Mouse (Mus musculus) embryo, embryonic 9.5 days (tissue): ENCODE measurements around the gene Gse1.

Source experiments
- DNase-seq: peaks from one replicate; pipeline ENCODE4 v3.0.0-alpha.2; 2017; ENCODE audit errors: extremely low spot score

The Gse1 gene

DNA sequence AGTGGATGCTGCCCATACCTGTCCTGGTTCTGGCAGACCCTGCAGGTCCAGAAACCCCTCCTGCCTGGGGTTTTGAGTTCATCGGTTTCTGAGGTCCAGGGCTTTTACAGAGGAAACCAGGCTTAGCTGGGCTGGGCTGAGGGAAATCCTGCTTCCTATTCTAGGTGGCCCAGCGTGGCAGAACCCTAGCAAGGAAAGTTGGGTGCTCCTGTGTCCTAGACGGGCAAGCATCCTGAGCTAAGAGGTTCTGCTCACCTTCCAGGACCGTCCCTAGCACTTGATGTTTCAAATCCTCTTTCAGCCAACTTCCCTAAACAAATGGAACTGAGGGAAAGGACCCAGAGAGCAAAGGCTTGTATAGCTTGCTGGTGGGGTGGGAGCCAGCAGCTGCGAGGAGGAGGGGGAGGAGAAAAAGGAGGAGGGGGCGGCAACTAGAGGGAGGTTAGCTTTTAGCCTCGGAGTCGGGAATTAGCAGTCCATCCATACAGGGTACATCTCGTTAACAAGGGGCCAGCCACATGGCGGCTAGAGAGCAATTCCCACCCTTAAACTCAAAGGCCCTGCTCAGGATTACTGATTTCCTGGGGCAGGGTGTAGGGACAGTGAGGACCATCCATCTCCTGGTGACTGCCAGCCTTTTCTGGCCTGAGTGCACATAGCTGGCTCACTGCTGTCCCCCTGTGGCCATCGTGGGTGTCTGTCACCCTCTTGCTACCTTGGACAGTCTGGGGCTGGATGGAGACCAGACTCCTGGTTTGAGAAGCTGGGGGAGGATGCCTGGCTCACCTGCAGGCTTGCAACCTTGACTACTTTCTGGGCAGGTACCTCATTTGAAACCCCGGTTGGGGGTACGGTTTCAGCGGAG lies 306.5 kb downstream of the Gse1 start:
- DNase-seq, result peak; percentile 93

DNA sequence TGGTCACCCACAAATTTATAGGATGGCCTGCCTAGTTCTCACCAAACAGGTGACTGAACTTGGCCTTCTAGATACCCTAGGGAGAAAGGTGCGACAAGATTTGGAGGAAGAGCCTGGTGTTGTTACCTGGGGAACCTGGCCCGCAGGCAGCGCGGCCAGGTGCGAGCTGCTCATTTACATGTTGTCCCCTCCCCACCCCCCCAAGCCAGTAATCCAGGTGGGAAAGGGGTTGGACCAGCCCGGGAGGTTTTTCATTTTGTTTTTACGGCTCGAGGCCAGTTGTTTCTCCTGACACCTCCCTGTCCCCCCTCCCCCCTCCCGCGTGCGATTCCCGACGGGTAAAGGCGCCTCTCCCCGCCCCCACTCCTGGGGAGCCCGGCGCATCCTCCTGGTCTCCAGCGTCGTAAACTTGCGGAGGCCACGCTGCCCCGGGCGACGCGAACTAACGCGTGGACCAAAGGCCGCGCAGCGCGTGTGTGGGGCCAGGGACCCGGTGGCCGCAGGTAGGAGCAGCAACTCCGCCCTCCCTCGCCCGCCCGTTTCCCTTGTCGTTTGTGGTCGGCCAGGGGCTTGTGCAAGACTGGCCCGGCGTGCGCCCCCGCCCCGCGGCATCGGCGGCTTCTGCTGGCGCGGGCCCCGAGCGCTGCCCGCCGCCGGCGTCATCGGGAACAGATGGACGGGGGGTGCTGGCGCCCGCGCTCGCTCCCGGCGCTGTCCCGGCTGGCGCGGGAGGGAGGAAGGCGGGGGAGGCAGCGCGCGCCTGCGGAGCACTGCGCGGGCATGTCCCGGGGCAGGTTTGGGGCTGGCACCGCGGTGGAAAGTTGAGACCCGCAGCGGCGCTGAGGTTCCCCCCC lies 307.4 kb downstream of the Gse1 start:
- DNase-seq, result peak; percentile 71

DNA sequence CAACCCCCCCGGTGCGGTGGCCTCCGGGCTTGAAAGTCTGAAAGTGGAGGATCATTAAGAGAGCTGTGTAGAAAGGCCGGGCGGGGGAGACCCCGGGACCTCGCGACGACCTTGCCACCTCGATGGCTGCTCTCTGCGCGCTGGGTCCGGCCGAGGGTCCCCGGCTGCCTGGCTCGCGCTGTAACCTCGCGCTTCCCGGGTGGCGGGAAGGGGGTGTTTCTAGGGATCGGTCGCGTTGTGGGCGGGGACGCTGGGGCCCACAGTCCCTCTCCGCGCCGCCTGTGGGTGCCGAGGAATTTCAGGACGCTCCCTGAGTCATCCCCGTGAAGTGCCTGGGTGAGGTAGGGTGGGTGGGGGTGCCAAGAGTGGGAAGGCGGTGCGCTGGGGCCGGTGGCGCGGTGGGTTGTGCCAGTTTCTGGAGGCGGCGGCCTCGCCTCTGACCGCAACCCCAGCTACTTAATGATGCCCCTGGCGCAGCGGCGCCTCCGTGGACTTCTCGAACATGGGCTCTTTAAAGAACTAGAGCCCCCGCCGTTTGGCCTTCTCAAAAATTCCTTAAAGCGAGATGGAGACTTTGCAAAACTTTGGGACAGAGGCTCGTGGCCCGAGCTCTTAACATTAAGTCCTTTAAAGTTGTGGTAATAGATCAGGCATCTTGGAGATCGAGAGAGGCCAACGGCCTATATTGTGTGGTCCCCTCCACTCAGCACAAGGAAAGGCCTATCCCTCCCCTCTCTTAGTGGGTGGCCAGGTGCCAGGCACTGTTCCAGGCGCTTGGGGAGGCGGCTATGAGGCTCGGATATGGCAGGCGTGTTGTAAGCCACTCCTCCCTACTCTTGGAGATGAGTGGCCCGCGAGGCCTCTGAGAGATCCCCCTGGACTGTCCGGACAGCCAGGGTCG lies 308.3 kb downstream of the Gse1 start:
- peak; percentile 69 for DNase-seq

DNA sequence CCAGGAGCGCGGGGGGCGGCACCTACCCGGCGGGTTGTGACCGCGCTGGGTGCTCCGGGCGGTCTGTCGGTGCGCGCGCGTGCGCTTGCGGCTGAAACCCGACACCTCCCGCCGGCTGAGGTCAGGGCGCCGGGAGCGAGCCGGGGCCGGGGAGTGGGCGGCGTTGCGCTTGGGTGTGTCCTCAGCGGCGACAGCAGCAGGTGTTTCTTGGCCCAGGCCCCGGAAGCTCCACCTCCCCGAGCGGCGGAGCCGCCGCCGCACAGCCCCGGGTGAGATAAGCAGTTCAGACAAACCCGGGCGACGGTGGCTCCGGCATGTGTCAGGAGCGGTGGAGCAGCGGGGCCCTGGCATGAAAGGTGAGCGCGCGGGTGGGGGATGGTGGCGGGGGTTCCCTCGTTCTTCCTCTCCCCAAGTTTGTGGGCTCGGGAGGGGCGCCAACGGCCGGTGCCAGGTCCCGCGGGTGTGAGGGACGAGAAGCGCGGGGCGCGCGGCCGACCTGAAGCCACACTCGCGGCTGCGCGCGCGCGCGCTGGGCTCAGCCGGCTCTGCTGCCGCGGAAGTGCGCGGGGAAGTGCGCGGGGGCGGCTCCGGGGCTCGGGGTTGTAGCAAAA lies 309.1 kb downstream of the Gse1 start:
- peak; percentile 89 for DNase-seq

DNA sequence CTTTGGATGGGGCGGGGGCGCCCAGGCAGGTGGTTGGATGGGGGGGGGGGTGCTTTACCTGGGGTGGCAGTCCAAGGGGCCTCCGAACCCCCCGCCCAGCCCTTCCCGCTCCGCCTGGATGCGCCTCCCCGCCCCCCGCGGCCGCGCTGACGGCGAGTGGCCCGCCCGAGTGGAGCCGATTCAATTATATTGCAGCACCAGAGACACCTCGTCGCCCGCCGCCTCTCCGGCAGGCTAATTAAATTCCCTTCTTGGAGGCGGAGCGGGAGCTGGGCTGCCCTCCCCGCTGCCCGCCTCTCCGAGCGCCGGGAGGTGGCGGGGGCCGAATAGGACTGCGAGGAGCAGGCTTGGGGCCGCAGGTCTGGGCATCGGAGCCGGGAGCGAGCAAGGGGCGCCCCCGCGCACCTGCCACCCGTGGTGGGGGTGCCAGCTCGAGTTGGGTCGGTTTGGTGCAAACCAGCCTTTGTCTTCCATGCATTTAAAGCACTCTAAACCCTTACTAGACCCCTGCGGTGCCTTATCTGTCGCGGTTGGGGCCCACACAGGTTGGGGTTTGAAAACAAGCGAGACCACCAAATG lies 309.7 kb downstream of the Gse1 start:
- DNase-seq, result peak; percentile 78

DNA sequence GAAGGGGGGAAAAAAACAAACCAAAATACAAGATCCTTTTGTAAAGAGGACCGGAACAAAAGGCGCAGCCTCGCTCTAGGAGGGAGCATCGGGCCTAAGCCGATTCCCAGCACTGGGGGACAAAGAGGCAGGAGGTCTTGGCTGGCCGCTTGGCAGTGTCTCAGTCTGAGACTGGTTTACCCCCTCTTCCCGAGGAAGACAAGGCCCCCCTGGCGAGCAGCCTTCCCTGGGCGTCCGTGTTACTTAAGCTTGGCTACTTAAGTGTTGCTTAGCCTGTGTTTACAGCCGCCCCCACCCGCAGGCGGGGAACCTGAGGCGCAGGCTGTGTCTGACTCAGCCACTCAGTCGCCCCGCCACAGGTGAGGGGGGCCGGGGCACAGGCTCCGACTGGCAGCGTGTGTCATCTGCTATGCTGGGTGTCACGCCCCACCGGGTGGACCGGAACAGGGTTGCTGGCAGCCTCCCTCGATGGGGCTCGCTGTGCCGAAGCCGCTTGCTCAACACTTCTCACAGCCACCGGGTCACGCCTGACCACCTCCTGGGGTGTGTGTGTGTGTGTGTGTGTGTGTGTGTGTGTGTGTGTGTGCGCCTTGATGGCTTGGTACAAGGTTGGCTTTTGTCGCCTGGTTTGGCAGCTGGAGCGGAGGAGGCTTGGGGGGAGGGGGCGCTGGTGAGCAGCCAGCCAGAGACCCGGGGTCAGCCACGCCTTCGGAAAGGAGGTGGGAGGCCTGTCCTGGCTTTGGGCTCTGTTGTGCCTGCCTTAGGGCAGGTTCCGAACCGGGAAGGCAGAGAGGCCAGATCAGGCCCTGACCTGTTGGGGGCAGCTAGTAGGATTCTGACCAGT lies 310.4 kb downstream of the Gse1 start:
- peak; percentile 88 for DNase-seq

DNA sequence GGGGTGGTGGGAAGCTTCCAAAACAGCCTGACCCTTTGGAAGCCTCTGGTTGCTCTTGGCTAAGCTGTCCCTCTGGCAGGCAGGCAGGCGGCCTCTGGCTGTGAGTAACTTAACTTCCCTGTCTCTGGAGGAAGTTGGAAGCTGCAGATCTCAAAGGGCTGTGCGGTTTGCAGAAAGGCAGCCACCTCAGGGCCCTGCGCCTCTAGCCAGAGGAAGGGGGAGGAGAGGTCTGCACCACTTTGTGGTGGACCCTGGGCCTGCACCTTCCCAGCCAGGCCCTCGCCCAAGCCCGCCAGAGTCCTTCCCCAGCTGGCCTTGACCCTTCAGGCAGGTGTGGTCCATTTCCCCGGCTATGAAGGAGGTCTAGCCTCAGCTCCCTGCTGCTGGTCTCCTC lies 311.1 kb downstream of the Gse1 start:
- DNase-seq, result peak; percentile 43

DNA sequence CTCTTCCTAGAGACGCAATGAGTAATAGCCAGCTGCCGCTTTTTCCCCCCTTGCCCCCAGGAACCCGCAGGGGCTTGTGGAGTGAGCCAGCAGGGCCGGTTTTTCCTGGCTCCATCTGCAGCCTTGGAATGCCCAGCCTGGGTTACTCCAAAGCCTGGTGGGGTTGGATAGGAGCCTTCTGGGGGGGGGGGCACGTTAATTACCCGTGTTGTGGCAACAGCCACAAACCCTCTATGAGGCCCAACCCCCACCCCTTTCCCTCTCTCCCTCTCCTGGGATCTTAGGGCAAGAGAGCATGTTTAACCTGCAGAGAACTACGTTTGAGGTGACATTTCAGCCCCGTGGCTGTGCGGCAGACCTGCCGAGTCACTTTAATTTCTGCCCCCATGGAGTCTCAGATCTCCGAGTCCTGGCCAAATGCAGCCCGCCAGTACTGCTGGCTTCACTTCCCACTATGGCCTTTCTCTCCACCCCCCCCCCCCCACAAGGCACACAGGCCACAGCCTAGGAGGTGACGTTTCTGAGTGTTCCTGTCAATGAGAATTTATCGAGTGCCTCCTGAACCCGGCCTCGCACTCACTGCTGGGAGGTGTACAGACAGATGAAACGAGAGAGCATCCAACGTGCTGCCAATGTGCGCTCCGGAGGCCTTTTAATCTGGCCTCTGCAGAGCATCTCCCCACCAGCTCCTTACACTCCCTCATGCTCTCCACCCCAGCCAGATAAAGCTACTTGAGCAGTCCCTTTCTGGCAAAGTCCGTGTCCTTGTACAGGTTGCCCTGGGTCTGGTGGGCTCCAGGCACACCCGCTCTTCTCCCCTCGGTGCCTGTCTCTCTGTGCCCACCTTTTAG lies 311.7 kb downstream of the Gse1 start:
- peak; percentile 43 for DNase-seq

DNA sequence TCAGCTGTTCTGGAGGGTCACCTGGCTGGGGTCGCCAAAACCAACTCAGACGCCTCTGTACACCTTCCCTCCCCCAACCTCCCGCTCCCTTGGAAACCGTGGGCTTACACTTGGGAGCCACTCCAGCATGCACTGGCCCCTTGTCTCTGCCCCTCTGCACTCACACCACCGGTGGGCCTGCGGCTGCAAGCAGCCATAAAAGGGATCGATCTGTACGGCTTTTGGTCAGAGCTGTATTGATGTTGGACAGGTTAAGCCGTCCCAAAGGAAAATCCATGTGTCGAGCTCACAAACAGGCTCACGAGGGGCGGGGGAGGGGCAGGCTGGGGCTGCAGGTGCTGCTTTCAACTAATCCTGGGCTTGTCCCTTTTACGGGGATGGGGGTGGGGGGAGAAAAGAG lies 314.7 kb downstream of the Gse1 start:
- DNase-seq, result no peak

DNA sequence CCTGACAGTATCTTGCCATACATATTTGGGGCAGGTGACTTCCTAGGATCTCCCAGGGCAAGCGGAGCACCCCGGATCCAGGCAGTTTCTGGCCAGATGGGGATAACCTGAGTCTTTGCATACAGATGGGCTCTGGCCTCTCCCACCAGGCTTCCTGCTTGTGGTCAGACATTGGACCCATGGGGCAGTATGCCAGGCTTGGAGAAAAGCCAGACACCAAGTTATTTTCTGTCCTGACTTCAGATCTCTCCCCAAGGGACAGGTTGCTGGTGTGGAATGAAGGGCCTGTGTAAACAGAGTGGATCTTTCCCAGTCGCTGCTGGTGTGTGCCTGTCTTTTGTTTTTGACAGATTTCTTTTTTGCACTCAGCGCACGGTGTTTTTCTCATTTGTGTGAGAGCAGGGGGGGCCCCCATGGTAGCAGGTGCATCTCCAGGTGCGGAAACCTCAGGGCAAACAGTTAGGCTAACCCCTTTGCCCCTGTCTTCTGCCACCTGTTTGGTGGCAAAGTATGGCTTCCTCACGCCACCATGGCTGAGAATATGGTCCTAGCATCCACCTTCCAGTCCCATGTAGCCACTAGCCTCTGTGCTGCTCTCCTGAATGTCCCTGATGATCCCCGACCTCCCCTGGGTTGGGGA lies 315.3 kb downstream of the Gse1 start:
- no peak for DNase-seq

DNA sequence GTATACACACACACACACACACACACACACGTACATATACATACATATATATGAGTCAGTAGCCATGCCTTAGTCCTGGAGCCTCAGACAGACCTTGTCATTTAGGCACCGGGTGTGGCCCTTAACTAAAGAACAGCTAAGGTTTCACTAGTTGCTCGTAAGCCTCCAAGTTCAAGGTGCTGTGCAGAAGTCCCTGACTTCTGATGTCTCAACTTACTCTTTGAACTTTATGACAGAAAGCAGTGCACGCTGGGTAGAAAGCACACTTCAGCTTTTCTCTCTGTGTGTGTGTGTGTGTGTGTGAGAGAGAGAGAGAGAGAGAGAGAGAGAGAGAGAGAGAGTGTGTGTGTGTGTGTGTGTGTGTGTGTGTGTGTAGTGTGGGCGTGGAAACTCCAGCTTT lies 315.9 kb downstream of the Gse1 start:
- DNase-seq, result no peak

DNA sequence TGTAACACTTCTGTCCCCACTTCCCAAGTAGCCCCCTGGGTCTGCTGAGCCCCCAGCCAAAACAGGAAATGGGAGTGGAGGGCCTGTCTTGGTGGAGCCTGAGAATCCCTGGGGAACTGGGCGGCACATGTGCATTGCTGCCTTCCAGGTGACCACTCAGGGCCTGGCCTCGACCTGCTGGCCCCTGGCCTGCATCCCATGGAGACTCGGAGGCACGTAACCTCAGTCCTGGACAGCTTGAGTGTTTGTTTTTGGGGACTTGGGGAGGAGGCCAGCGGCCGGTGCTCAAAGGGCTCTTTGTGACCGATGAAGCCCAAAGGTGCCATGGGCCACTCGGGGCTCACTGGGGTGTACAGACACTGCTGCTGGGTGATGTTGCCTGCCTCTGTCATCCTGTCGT lies 319.3 kb downstream of the Gse1 start:
- no peak for DNase-seq

DNA sequence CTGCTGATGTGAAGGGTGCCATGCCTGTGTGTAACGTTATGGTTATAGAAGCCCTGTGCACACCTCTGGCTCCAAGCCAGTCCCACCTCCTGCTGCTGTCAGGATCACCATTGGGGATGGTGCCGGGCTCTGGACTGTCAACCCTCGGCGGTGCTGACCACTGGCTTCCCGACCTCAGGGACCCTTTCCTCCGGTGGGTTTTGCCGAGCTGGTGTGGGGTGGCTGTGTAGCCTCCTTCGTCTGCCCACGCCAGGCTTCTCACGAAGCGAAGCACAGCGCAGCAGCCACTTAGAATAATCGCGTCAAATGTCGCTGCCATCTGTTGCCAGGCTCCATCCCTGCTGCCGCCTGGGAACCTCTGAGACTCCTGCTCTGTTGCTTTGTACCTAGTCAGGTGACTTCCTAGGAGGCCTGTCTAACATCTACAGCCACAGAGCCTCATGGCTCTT lies 320.1 kb downstream of the Gse1 start:
- DNase-seq, result no peak

DNA sequence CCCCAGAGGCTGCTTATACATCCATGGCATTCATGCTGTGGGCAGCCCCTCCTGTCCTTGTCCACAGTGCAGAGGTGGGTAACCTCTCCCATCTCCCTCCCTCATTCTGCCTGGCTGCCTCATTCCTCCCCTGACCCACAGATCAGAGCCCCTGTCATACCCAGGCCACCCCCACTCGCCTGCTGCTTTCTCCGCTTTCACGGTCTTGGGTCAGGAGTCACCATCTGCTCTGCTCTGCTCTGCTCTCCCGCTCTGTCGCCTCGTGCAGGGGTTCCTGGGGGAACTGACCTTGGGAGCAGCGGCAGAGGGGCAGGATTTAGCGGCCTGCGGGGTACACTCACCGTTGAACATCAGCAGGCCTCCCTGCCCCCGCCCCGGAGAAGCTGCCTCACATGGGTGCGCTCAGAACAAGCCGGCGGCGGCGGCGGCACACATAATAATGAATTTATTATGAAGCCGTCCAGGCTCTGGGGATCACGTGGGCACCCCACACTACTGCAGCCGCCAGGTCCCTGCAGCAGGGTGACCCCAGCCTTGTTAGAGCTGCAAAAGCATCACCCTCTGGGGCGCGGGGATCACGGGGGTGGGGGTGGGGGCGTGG lies 321.2 kb downstream of the Gse1 start:
- DNase-seq, result peak; percentile 74

DNA sequence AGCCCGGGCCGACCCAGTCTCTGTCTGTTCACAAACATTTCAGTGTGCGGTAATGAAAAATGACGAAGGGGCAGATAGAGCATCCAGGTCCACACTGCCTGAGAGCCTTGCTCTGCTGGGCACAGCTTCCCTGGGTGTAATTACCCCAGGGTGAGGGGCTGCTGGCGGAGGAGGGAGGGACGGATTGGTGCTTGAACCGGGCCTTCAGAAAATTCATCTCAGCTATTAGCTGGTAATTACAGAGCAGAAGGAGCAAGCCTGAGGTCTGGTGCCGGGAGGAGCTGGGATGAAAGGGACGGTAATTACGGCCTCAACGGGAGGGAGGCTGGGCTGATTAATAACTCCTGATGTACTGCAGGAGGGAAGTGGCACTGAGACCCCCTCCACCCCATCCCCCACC lies 321.7 kb downstream of the Gse1 start:
- peak; percentile 56 for DNase-seq

DNA sequence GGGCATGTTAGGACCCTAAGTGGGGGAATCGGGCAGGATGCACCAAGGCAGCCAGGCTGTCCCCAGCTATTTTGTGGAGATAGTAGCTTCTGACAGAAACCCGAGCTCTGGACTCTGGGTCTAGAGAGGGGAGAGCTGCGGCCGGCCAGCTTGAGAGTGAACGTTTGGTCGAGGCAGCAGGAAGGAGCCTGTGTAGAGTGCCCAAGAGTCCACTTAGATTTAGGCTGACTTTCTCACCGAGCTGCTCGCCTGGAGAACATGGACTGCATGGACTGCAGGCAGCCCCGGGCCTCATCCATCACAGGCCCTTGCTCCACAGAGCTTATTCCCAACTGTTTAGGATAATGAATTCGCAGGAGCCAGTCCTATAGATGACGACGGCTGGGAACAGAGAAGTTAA lies 322.2 kb downstream of the Gse1 start:
- no peak for DNase-seq

DNA sequence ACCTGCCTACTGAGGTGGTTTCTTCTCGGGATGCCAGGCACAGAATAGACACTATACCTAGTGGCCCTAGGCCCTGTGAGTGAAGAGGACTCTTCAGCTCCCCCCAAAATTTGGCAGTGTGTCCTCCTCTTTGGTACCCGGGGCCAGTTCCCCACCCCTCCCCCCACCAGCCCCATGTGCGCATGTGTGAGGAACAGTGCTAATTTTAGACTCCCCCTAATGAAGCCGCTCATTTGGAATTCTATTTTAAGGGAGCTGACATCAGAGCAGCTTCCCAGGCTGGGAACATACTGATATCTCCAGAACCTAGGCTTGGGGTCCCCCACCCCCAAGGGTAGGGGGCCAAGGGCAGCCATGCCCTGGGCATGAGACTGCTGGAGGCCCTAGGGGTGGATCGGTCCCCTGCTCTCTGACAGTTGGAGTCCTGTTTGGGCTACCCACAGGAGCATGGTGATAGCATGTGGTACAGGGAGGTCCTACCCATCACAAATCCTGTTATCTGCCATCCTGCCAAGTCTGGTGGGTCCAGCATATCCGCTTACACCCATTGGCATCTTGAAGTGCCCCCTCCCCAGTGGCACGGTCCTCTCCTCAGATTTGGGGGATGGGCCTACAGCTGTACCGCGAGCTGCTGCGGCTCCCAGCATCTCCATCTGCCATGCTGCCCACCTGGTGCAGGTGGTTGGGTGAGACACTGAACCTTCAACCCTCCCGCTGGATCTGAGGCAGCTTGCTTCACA lies 322.9 kb downstream of the Gse1 start:
- DNase-seq, result no peak

DNA sequence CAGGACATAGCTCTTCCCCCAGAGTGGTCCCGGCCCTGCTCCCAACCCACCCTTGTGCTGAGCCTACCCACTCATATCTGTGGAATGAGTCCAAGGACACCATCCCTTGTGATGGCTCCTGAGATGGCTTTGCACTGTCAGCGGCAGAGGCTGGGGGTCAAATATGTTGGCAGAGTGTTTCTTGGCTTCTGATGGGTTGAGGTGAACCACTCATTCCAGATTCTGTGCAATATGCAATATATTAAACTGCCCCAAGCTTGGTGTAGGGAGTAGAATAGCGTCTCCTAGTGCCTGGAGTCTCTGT lies 323.4 kb downstream of the Gse1 start:
- no peak for DNase-seq
